In genomic region chr14:78733366-78734076, GRCm38 (mm10) we compare ENCODE assay signal across 7 mouse cellular contexts. TPM values are rescaled to one million over a fixed set of nuclear protein-coding genes. Genes with fewer than 3 reads are reported as not detected.
DNase-seq lines count a peak whose midpoint lies in the region; ATAC-seq and TF ChIP-seq lines count a peak whose summit lies in the region.

No protein-coding gene starts in this region.

- WGBS in heart, embryonic 16.5 days = 43% methylated on average over 12 of the region's 12 CpGs

- TF ChIP-seq POLR2A in brain, embryonic 14.5 days (IDR thresholded peaks at IDR 0.05; ENCODE audit: borderline replicate concordance, extremely low read depth, insufficient read depth, insufficient read length, poor library complexity, severe bottlenecking) = no peak
- no peak for TF ChIP-seq POLR2A in myocyte (IDR thresholded peaks at IDR 0.05; ENCODE audit: insufficient read length, low read depth)

- ATAC-seq in heart, embryonic 16.5 days (replicated peaks; ENCODE audit: extremely low read depth, insufficient read depth, low FRiP score) = no peak

- no peaks in the 10 kb centered on the region for H3K9me3 ChIP-seq in heart, embryonic 16.5 days (replicated peaks; ENCODE audit: control insufficient read depth, low read length)

- DNase-seq in ES-CJ7 (ENCODE audit: low read depth, low spot score) = peak; percentile 48
- DNase-seq in brain, embryonic 14.5 days (ENCODE audit: low read depth) = peak; percentile 41
- peak; percentile 61 to 70 for DNase-seq in kidney, postnatal 36 days
- DNase-seq in layer of hippocampus, postnatal 36 days = no peak
- no peak for DNase-seq in thymus, postnatal 10 days (ENCODE audit: low spot score in 2 of 2)

- no peak for TF ChIP-seq CTCF in brain, embryonic 14.5 days (IDR thresholded peaks at IDR 0.05; ENCODE audit: borderline replicate concordance, extremely low read depth, insufficient read depth, insufficient read length)

- H3K27me3 ChIP-seq in heart, embryonic 16.5 days (ENCODE audit: control insufficient read depth, insufficient read depth, low read length) = no peaks in the 10 kb centered on the region; the same call in 1 of the 2 replicates
- H3K27me3 ChIP-seq in myocyte (ENCODE audit: control insufficient read depth, insufficient read depth, insufficient read length) = no peaks in the 10 kb centered on the region

- H3ac ChIP-seq in myocyte (ENCODE audit: control insufficient read depth, insufficient read length) = no peak overlapping the region

- H3K27ac ChIP-seq in heart, embryonic 16.5 days (ENCODE audit: low read length) = no peak overlapping the region; the same call in 1 of the 2 replicates

- peak overlapping the region; percentile 100 for H3K4me2 ChIP-seq in heart, embryonic 16.5 days (ENCODE audit: low read depth, low read length)
- peak overlapping the region; percentile 70 for H3K4me2 ChIP-seq in myocyte (ENCODE audit: low read depth)

- H3K4me3 ChIP-seq in heart, embryonic 16.5 days (ENCODE audit: low read length) = peak overlapping the region; percentile 79
- peak overlapping the region; percentile 43 for H3K4me3 ChIP-seq in myocyte

- H3K79me2 ChIP-seq in myocyte (ENCODE audit: control insufficient read depth, insufficient read depth) = no peaks in the 10 kb centered on the region

- H3K9ac ChIP-seq in heart, embryonic 16.5 days (ENCODE audit: low read length) = peak overlapping the region; percentile 84

- H3K36me3 ChIP-seq in heart, embryonic 16.5 days (ENCODE audit: control insufficient read depth, insufficient read depth) = no peaks in the 10 kb centered on the region
- no peaks in the 10 kb centered on the region for H3K36me3 ChIP-seq in myocyte (ENCODE audit: control insufficient read depth, insufficient read depth)

- H3K4me1 ChIP-seq in heart, embryonic 16.5 days (ENCODE audit: control insufficient read depth, insufficient read depth, low read length) = peaks cover 11% of the 10 kb centered on the region

TF ChIP-seq in myocyte, 11 proteins besides CTCF, POLR2A, EP300 and RAD21:
- TF ChIP-seq POLR2AphosphoS2 (IDR thresholded peaks at IDR 0.05; ENCODE audit: insufficient read length, low read depth) = no peak
- TF ChIP-seq E2F4 (IDR thresholded peaks at IDR 0.05; ENCODE audit: insufficient read depth) = no peak
- no peak for TF ChIP-seq REST (IDR thresholded peaks at IDR 0.05; ENCODE audit: insufficient read depth, insufficient read length)
- no peak for TF ChIP-seq CEBPB (IDR thresholded peaks at IDR 0.05; ENCODE audit: insufficient read depth, poor library complexity, severe bottlenecking)
- TF ChIP-seq MYOG (IDR thresholded peaks at IDR 0.05; ENCODE audit: control insufficient read depth in 1 of 3, insufficient read depth in 1 of 3, insufficient read length in 2 of 3, low read depth in 2 of 3) = no peak
- no peak for TF ChIP-seq TCF12 (IDR thresholded peaks at IDR 0.05; ENCODE audit: insufficient read depth, poor library complexity, severe bottlenecking)
- TF ChIP-seq SRF (IDR thresholded peaks at IDR 0.05; ENCODE audit: control insufficient read depth, insufficient read length, low read depth) = no peak
- no peak for TF ChIP-seq USF1 (IDR thresholded peaks at IDR 0.05; ENCODE audit: low read depth)
- TF ChIP-seq MYOD1 (IDR thresholded peaks at IDR 0.05; ENCODE audit: control insufficient read depth in 1 of 3, insufficient read length in 2 of 3, low read depth in 2 of 3) = no peak

RNA-seq across cellular contexts. Expression of gene Dgkh, which starts 0.9 kb away (rescaled TPM):
- polyA plus RNA-seq in brain, embryonic 14.5 days (2012; rRNA removed) = 3.8 and 4.9 TPM in 2 replicates
- polyA plus RNA-seq in heart, embryonic 16.5 days (2015; fragmentation: Nextera tagmentation; extraction: Ambion mirVana) = 1.1 and 1.5 TPM in 2 replicates
- 1.2 TPM for polyA plus RNA-seq in myocyte (2012; fragmentation: generic; extraction: Trizol)
- 100 to 1,000 TPM in 1 of 2 experiments, 10 to 100 TPM in 1; 98.9 to 121 TPM for total RNA-seq in layer of hippocampus, postnatal 36 days (2021)

Comparison
In these comparisons a context has a peak if more than half of its experiments do, and no peak if none do; other contexts are left out.
1. DNase-seq: peak in ES-CJ7 (single experiment), brain, embryonic 14.5 days (single experiment) and kidney, postnatal 36 days (2 of 2); none in layer of hippocampus, postnatal 36 days (0 of 2) and thymus, postnatal 10 days (0 of 2).